Mouse (Mus musculus) MEL-GATA-1-ER (cell line): ENCODE results near the gene Sf3a3.

ENCODE experiments used
- DNase-seq: peaks from one replicate; pipeline ENCODE4 v3.0.0-alpha.2; 2012; ENCODE audit warnings: low read depth; ENCODE audit errors: extremely low read depth

Gene Sf3a3

GRCm38 (mm10) chr4:124737486-124737885 is 22.9 kb downstream of the Sf3a3 start:
- no peak for DNase-seq

- DNase-seq: no peak
Observed at GRCm38 (mm10) chr4:124738013-124738412, 23.4 kb downstream of the Sf3a3 start.

DNA sequence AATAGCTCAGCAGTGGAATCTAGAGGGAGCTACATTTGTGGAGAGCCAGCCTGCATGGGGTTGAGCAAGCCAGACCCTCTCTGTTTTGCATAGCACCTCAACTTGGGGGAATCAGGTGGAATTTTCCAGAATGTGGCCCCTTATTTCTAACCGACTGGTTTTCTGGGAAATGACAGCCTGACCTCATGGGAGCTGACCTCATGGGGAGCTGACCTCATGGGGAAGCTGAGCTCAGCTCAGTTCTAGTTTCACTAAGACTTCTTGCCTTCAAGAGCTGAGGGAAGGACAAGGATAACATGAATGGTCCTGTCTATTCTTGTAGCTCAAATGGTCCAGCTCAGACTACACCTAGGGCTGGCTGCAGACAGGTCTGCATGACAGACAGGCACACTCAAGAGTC is 24.2 kb downstream of the Sf3a3 start:
- DNase-seq: no peak

- peak; percentile 56 for DNase-seq
Observed at GRCm38 (mm10) chr4:124741376-124742343, 27.1 kb downstream of the Sf3a3 start, which contains the start of gene Inpp5b. Gene Inpp5b (plus strand): TSS chr4:124741850.

- no peak for DNase-seq
Observed at GRCm38 (mm10) chr4:124742839-124743238, 28.3 kb downstream of the Sf3a3 start.

DNA sequence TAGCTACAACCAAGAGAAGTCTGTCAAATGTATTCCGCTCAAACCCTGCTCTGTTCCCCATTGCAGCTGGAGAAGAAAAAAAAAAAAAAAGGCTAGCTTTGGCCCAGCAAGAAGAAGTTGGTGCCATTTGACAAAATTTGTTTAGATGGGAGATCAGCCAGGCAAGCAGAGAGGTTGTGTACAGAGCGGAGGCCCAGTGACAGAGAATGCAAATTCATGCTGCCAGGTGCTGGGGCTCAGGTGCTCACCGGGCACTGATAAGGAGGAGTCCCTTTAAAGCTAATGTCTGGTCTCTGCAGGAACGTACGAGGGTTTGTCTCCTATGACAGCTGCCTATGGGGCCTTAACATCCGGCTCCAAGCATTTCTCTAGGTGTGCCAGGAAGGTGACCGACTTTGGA is 32.0 kb downstream of the Sf3a3 start:
- DNase-seq: no peak

DNA sequence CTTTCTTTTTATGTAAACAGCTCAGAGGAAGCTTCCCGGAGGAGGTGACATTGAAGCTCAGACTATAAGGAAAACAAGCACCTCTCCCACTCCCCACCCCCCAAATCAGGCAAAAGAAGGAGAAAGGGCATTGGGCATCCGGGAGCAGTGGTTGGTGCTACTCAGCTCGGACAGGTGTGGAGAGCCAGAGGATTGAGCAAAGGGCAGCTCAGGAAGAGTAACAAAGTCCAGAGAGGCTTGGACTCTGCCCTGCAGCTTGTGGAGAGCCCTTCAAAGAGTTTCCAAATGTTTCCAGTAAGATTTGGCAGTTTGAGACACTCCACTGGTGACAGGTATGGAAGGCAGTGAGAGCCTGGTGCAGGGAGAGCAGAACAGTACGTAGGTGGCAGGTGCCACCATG is 33.3 kb downstream of the Sf3a3 start:
- DNase-seq: no peak

GRCm38 (mm10) chr4:124751300-124752250 is 37.0 kb downstream of the Sf3a3 start:
- DNase-seq: peak; percentile 92

DNA sequence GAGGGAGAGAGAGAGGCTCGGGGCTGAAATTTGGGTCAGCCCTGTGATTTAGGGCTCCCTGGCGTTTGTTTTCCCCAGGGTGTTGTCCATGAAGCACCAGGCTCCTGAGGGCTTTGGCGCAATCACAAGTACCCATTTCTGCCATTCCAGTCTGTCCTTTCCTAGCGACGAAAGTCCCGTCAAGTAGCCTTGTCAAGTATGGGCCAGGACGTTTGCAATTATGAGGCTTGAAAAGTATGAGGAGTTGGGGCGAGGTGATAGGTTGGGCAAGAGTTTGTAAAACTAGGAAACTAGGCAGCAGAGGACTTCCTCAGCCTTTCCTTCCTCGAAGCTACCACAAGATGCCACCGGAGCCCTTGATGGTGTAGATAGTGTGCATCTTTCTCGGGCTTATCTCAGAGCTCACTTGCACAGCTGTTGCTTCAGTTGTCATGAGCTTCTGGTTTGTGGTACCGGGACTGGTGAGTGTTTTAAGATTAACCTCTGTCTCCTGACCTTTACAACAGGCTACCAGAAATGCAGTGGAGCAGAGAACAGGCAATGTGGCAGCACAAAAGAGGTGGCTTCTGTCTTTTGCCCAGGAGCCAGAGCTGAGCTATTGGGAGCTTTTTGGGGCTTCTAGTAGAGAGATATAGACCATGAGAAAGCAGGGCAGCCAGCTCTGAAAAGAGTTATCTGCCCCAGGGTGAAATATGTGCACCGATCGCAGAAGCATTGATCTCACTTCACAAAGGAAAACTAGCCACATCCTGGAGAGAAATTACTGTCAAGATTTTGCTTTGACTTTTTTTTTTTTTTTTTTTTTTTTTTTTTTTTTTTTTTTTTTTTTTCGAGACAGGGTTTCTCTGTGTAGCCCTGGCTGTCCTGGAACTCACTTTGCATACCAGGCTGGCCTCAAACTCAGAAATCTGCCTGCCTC is 38.0 kb downstream of the Sf3a3 start:
- peak; percentile 92 for DNase-seq

DNA sequence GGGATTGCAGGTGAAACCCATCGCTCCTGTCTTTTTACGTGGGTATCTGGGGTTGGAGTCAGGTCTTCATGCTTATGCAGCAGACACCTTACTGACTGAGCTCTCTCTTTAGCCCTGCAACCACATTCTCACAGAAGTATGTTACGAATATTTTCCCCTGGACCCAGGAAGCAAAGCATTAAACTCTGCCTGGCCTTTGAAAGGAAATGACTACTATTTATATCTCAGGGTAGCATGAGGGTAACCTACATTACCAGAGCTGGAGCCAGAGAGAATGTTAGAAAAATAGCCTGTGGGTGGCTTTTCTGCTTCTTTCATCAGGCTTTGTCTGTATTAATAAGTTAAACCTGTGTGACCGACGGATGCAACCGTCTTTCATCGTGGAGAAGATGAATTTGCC is 41.0 kb downstream of the Sf3a3 start:
- no peak for DNase-seq

- DNase-seq: peak; percentile 80
Observed at GRCm38 (mm10) chr4:124759305-124759811, 44.8 kb downstream of the Sf3a3 start.

GRCm38 (mm10) chr4:124761201-124761600 is 46.6 kb downstream of the Sf3a3 start:
- DNase-seq: no peak

- no peak for DNase-seq
Observed at GRCm38 (mm10) chr4:124762858-124763452, 48.4 kb downstream of the Sf3a3 start.

DNA sequence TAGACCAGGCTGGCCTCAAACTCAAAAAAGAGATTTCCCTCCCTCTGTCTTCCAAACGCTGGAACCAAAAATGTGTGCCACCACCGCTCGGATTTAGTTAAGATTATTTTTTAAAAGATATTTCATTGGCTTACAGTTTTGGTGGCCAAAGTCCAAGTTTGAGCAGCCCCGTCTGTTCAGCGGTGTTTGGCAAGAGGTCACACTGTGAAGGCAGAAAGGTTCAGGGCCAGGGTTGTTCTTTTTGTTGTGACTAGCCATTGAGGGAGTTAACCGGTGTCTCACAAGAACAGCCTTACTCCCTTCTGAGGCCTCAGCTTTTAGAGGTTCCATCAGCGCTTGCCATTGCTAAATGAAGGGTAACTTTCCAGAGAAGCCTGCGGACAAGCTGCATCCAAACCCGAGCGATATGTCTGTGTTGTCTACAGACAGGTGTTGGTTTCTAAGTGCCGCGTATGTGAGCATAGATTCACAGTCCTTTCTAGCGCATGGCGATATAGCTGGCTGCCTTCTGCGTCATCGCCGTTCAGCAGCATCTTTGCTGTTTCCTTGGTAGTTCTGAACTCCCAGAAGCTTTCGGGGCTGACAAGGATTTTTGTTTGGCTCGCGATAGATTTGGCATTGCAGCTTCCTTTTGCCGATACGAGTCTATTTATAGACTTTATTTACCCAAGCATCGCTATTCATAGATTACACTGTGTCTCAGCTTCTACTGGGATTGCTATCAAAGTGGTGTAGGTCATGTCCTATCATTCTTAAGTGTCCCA is 51.4 kb downstream of the Sf3a3 start:
- no peak for DNase-seq

GRCm38 (mm10) chr4:124766566-124766940 is 52.0 kb downstream of the Sf3a3 start:
- peak; percentile 61 for DNase-seq

GRCm38 (mm10) chr4:124768963-124769591 is 54.5 kb downstream of the Sf3a3 start:
- DNase-seq: peak; percentile 74

GRCm38 (mm10) chr4:124770624-124771023 is 56.0 kb downstream of the Sf3a3 start:
- DNase-seq: no peak

- DNase-seq: peak; percentile 94
Observed at GRCm38 (mm10) chr4:124772125-124772524, 57.5 kb downstream of the Sf3a3 start.

DNA sequence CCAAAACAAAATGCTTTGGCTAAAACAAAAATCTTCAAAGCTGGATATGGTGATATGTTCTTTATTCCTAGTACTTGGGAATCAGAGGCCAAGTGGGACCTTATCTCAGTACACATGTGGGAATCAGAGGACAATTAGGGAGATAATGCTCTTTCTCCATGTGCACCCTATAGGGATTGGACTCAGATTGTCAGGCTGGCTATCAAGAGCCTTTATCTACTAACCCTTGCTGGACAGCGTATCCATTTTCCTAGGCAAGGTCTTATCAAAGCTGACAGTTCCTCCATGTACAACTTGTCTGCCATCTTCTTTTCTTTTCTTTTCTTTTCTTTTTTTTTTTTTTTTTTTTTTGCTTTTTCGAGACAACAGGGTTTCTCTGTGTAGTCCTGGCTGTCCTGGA is 58.9 kb downstream of the Sf3a3 start:
- peak; percentile 10 for DNase-seq
